Mouse (Mus musculus): ENCODE data around the gene Ica1l. TPM values are rescaled to one million over a fixed set of nuclear protein-coding genes. Genes with fewer than 3 reads are reported as not detected.
"Not testable (repeated sequence)": the region's sequence is repeated elsewhere in the genome, so short reads cannot be mapped to it uniquely, and the experiment has no call there.

Ica1l gene
- 0.02 TPM for polyA plus RNA-seq (2012; fragmentation: generic; extraction: Trizol)

GRCm38 (mm10) chr1:60042796-60043469 is at the start of gene Ica1l:
TSS of gene Ica1l (minus strand) at chr1:60043184.
- no peak within 1 kb of the TSS for H3K4me3 ChIP-seq
- H3ac ChIP-seq (ENCODE audit: control insufficient read depth, insufficient read length), result no peak within 1 kb of the TSS
- H3K27me3 ChIP-seq (ENCODE audit: control insufficient read depth, insufficient read depth, insufficient read length), result peaks cover 20% of the 10 kb centered on the region
- no peaks in the 10 kb centered on the region for H3K79me2 ChIP-seq (ENCODE audit: control insufficient read depth, insufficient read depth)
- H3K36me3 ChIP-seq (ENCODE audit: control insufficient read depth, insufficient read depth), result no peaks in the 10 kb centered on the region
- TF ChIP-seq TCF12 (IDR thresholded peaks at IDR 0.05; ENCODE audit: insufficient read depth, poor library complexity, severe bottlenecking), result no peak
- no peak for TF ChIP-seq USF1 (IDR thresholded peaks at IDR 0.05; ENCODE audit: low read depth)
- TF ChIP-seq MYOG (IDR thresholded peaks at IDR 0.05; ENCODE audit: control insufficient read depth in 1 of 3, insufficient read depth in 1 of 3, insufficient read length in 2 of 3, low read depth in 2 of 3), result no peak
- TF ChIP-seq TCF3 (IDR thresholded peaks at IDR 0.05; ENCODE audit: insufficient read length, low read depth), result no peak
- no peak for TF ChIP-seq POLR2A (IDR thresholded peaks at IDR 0.05; ENCODE audit: insufficient read length, low read depth)
- TF ChIP-seq REST (IDR thresholded peaks at IDR 0.05; ENCODE audit: insufficient read depth, insufficient read length), result no peak
- TF ChIP-seq MYOD1 (IDR thresholded peaks at IDR 0.05; ENCODE audit: control insufficient read depth in 1 of 3, insufficient read length in 2 of 3, low read depth in 2 of 3), result no peak
- no peak for TF ChIP-seq POLR2AphosphoS2 (IDR thresholded peaks at IDR 0.05; ENCODE audit: insufficient read length, low read depth)
- no peak for TF ChIP-seq CEBPB (IDR thresholded peaks at IDR 0.05; ENCODE audit: insufficient read depth, poor library complexity, severe bottlenecking)
- TF ChIP-seq MAX (IDR thresholded peaks at IDR 0.05; ENCODE audit: low read depth), result no peak
- TF ChIP-seq SRF (IDR thresholded peaks at IDR 0.05; ENCODE audit: control insufficient read depth, insufficient read length, low read depth), result no peak
- H3K4me2 ChIP-seq (ENCODE audit: low read depth), result peak within 1 kb of the TSS; percentile 73

DNA sequence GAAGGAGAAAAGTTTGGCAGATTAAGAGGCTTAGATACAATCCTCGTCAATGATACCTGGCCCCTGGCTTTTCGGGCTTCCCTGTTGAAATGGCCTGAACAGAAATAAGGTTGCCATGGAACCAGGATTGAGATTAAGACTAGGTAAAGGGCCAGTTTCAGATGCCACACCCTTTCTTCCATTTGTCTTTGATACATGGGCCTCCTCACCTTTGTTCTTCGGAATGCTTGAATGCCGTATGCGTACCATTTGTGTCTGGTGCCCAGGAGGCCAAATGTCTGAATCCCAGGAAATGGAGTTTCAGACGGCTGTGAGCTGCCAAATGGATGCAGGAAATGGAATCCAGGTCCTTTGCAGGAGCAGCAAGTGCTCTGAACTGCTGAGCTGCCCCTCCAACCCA is 33.4 kb upstream of the Ica1l start:
- TF ChIP-seq MYOD1 (IDR thresholded peaks at IDR 0.05; ENCODE audit: control insufficient read depth in 1 of 3, insufficient read length in 2 of 3, low read depth in 2 of 3) (no peak), E2F4 (IDR thresholded peaks at IDR 0.05; ENCODE audit: insufficient read depth) (no peak), POLR2A (IDR thresholded peaks at IDR 0.05; ENCODE audit: insufficient read length, low read depth) (no peak), REST (IDR thresholded peaks at IDR 0.05; ENCODE audit: insufficient read depth, insufficient read length) (no peak), SRF (IDR thresholded peaks at IDR 0.05; ENCODE audit: control insufficient read depth, insufficient read length, low read depth) (no peak), TCF12 (IDR thresholded peaks at IDR 0.05; ENCODE audit: insufficient read depth, poor library complexity, severe bottlenecking) (no peak), TCF3 (IDR thresholded peaks at IDR 0.05; ENCODE audit: insufficient read length, low read depth) (no peak), CEBPB (IDR thresholded peaks at IDR 0.05; ENCODE audit: insufficient read depth, poor library complexity, severe bottlenecking) (no peak), MYOG (IDR thresholded peaks at IDR 0.05; ENCODE audit: control insufficient read depth in 1 of 3, insufficient read depth in 1 of 3, insufficient read length in 2 of 3, low read depth in 2 of 3) (no peak), MAX (IDR thresholded peaks at IDR 0.05; ENCODE audit: low read depth) (no peak), USF1 (IDR thresholded peaks at IDR 0.05; ENCODE audit: low read depth) (no peak), POLR2AphosphoS2 (IDR thresholded peaks at IDR 0.05; ENCODE audit: insufficient read length, low read depth) (no peak)
- H3K79me2 ChIP-seq (ENCODE audit: control insufficient read depth, insufficient read depth), result no peaks in the 10 kb centered on the region
- H3K4me3 ChIP-seq, result no peak overlapping the region
- H3K4me2 ChIP-seq (ENCODE audit: low read depth), result no peak overlapping the region
- no peak overlapping the region for H3ac ChIP-seq (ENCODE audit: control insufficient read depth, insufficient read length)
- no peaks in the 10 kb centered on the region for H3K27me3 ChIP-seq (ENCODE audit: control insufficient read depth, insufficient read depth, insufficient read length)
- peaks cover 51% of the 10 kb centered on the region for H3K36me3 ChIP-seq (ENCODE audit: control insufficient read depth, insufficient read depth)

DNA sequence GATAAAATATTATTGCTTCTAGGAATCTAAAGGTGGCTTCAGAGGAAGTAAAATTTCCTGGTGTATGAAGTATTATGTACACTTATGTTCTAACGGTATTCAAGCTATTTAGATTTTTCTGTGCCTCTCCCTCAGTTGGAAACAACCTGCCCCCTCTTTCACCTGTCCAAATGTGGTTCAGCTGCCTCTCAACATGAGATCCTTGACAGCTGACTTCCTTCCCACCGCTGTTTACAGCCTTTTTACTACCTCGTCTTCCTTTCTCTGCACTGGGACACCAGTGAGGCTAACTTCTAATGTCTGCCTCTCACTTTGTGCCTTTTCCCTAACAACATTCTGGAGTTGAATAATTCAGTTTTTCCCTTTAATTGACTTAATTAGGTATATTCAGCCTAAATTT is 32.6 kb upstream of the Ica1l start:
- Histone ChIP-seq H3K79me2 (ENCODE audit: control insufficient read depth, insufficient read depth) (no peaks in the 10 kb centered on the region), H3K27me3 (ENCODE audit: control insufficient read depth, insufficient read depth, insufficient read length) (no peaks in the 10 kb centered on the region), H3K4me3 (no peak overlapping the region), H3K36me3 (ENCODE audit: control insufficient read depth, insufficient read depth) (peaks cover 45% of the 10 kb centered on the region), H3ac (ENCODE audit: control insufficient read depth, insufficient read length) (no peak overlapping the region), H3K4me2 (ENCODE audit: low read depth) (no peak overlapping the region)
- TF ChIP-seq SRF (IDR thresholded peaks at IDR 0.05; ENCODE audit: control insufficient read depth, insufficient read length, low read depth) (no peak), USF1 (IDR thresholded peaks at IDR 0.05; ENCODE audit: low read depth) (no peak), TCF12 (IDR thresholded peaks at IDR 0.05; ENCODE audit: insufficient read depth, poor library complexity, severe bottlenecking) (no peak), MAX (IDR thresholded peaks at IDR 0.05; ENCODE audit: low read depth) (no peak), POLR2A (IDR thresholded peaks at IDR 0.05; ENCODE audit: insufficient read length, low read depth) (no peak), POLR2AphosphoS2 (IDR thresholded peaks at IDR 0.05; ENCODE audit: insufficient read length, low read depth) (no peak), CEBPB (IDR thresholded peaks at IDR 0.05; ENCODE audit: insufficient read depth, poor library complexity, severe bottlenecking) (no peak), REST (IDR thresholded peaks at IDR 0.05; ENCODE audit: insufficient read depth, insufficient read length) (no peak), MYOD1 (IDR thresholded peaks at IDR 0.05; ENCODE audit: control insufficient read depth in 1 of 3, insufficient read length in 2 of 3, low read depth in 2 of 3) (no peak)

DNA sequence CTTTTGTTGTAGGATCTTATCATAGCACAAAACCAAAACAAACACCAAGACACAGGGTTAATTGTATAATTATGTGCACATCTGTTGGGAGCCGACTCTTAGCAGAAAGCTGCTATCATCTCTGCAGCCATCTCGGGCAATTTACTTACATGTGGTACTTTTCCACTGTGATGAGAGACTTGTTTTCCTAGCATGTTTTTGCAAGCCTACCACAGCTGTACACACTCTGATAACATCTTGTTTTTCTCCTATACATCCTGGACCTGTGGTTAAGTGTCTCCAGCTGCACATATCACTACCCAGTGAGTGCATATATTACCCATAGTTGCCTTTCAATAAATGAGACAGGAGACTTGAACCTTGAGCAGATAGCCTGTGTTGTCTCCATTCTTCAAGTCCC is 32.0 kb upstream of the Ica1l start:
- Histone ChIP-seq H3K36me3 (ENCODE audit: control insufficient read depth, insufficient read depth) (peaks cover 38% of the 10 kb centered on the region), H3K4me3 (no peak overlapping the region), H3ac (ENCODE audit: control insufficient read depth, insufficient read length) (no peak overlapping the region), H3K79me2 (ENCODE audit: control insufficient read depth, insufficient read depth) (no peaks in the 10 kb centered on the region), H3K4me2 (ENCODE audit: low read depth) (no peak overlapping the region), H3K27me3 (ENCODE audit: control insufficient read depth, insufficient read depth, insufficient read length) (no peaks in the 10 kb centered on the region)
- TF ChIP-seq POLR2A (IDR thresholded peaks at IDR 0.05; ENCODE audit: insufficient read length, low read depth) (no peak), CEBPB (IDR thresholded peaks at IDR 0.05; ENCODE audit: insufficient read depth, poor library complexity, severe bottlenecking) (no peak), E2F4 (IDR thresholded peaks at IDR 0.05; ENCODE audit: insufficient read depth) (no peak)

- not testable (repeated sequence) for H3K4me3 ChIP-seq; H3ac ChIP-seq (ENCODE audit: control insufficient read depth, insufficient read length); H3K4me2 ChIP-seq (ENCODE audit: low read depth); H3K36me3 ChIP-seq (ENCODE audit: control insufficient read depth, insufficient read depth); H3K27me3 ChIP-seq (ENCODE audit: control insufficient read depth, insufficient read depth, insufficient read length); H3K79me2 ChIP-seq (ENCODE audit: control insufficient read depth, insufficient read depth)
Observed at GRCm38 (mm10) chr1:60070725-60071124, 27.7 kb upstream of the Ica1l start.

Measured in myocyte (in vitro differentiated cells).